Mouse (Mus musculus) forebrain, embryonic 16.5 days (tissue): ENCODE measurements around the gene Sept4. TPM values are rescaled to one million over a fixed set of nuclear protein-coding genes. Genes with fewer than 3 reads are reported as not detected.

Experiments used
- ATAC-seq: fragments of 200-750 bp; cut with Nextera tagmentation; 2 replicates; pipeline ENCODE4 v1.8.0; 2017; ENCODE audit warnings: mild to moderate bottlenecking, moderate library complexity
- H3K27ac ChIP-seq: fragments of 300-500 bp; sonication (generic); 2 replicates; pipeline ENCODE4 v1.5.1; 2014; ENCODE audit warnings: low read length, control low read depth
- H3K27me3 ChIP-seq: fragments of 300-500 bp; sonication (generic); replicated peaks from 2 replicates; pipeline ENCODE4 v1.6.1; 2014; ENCODE audit warnings: low read length; ENCODE audit not compliant: control insufficient read depth, insufficient read depth
- H3K36me3 ChIP-seq: fragments of 300-500 bp; sonication (generic); 2 replicates; pipeline ENCODE4 v1.6.1; 2014; ENCODE audit not compliant: control insufficient read depth, insufficient read depth
- H3K4me1 ChIP-seq: fragments of 300-500 bp; sonication (generic); replicated peaks from 2 replicates; pipeline ENCODE4 v1.6.1; 2014; ENCODE audit warnings: low read length; ENCODE audit not compliant: control insufficient read depth, insufficient read depth
- H3K4me2 ChIP-seq: fragments of 300-500 bp; sonication (generic); 2 replicates; pipeline ENCODE4 v1.6.1; 2014; ENCODE audit warnings: mild to moderate bottlenecking, low read length, control low read depth
- H3K4me3 ChIP-seq: fragments of 300-500 bp; sonication (generic); replicated peaks from 2 replicates; pipeline ENCODE4 v1.5.1; 2014; ENCODE audit warnings: mild to moderate bottlenecking, low read length, control low read depth
- H3K9ac ChIP-seq: fragments of 300-500 bp; sonication (generic); replicated peaks from 2 replicates; pipeline ENCODE4 v1.6.1; 2014; ENCODE audit warnings: low read depth, low read length, control low read depth
- H3K9me3 ChIP-seq: fragments of 300-500 bp; sonication (generic); 2 replicates; pipeline ENCODE4 v1.6.1; 2016; ENCODE audit warnings: low read length; ENCODE audit not compliant: control insufficient read depth
- WGBS: fragments of 180-500 bp; shearing (Covaris S2); extraction: QIAGEN DNeasy Blood & Tissue Kit; methylation state at CpG from one replicate; pipeline ENCODE4 v1.1.7; 2014; 5-methylcytosine and 5-hydroxymethylcytosine counted together
- polyA plus RNA-seq: library from polyadenylated mRNA; unstranded; fragments of >200 nt; fragmentation: Nextera tagmentation; extraction: Ambion mirVana; gene quantifications from 2 replicates; pipeline ENCODE4 v1.2.1, GENCODE M21; 2015

The Sept4 gene
- polyA plus RNA-seq, 1 experiment from 2014 or later = 21.9 TPM

- ATAC-seq = no peak
- Histone ChIP-seq H3K27me3 (no peaks in the 10 kb centered on the region; the same call in 1 of the 2 replicates), H3K4me2 (peak overlapping the region; percentile 97), H3K27ac (no peak overlapping the region), H3K4me1 (peaks cover 17% of the 10 kb centered on the region), H3K4me3 (peak overlapping the region; percentile 63), H3K36me3 (no peaks in the 10 kb centered on the region), H3K9ac (peak overlapping the region; percentile 82), H3K9me3 (no peaks in the 10 kb centered on the region)
- 9% methylated on average over 6 of the region's 6 CpGs for WGBS
Measured at GRCm38 (mm10) chr11:87577601-87578248, 9.0 kb downstream of the Sept4 start.

DNA sequence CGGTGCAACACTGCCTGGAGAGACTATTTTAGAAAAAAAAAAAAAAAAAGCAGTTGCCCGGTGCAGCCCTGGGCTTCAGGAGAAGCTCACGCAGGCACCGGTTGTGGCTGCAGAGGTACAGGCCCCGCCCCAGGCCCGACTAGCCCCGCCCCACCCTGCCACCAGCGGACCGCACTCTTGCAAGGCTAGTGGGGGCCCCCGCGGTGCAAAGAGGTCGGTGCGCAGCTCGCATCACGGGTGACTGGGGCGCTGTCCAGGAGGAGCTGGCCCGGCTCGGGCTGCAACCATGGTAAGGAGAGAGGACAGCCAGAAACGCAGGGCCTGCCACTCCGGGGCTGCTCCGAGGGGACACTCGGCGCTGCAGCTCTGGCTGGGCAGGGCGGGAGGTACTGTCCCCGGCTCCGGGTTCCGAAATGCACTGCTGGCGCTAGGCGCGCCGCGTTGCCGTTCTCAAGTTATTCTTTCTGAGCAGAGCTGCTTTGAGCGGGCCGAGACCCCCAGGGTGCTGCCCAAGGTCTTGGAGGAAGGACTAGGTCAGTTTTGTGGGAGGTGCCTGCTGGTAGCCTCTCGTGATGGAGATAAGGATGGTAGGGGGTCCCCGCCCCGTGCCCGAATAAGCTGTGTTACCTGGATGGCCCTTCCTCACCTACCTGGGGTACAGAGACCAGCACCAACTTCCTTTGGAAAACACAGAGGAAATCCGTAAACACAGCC is 9.7 kb downstream of the Sept4 start:
- peak overlapping the region; percentile 97 for H3K4me2 ChIP-seq
- H3K27ac ChIP-seq = peak overlapping the region; percentile 6
- H3K9ac ChIP-seq = peak overlapping the region; percentile 82
- ATAC-seq = peak; percentile 74
- no peaks in the 10 kb centered on the region for H3K36me3 ChIP-seq
- H3K4me3 ChIP-seq = peak overlapping the region; percentile 63
- no peaks in the 10 kb centered on the region; the same call in 1 of the 2 replicates for H3K27me3 ChIP-seq
- no peaks in the 10 kb centered on the region for H3K9me3 ChIP-seq
- peaks cover 17% of the 10 kb centered on the region for H3K4me1 ChIP-seq
- under 1% methylated on average over 40 of the region's 40 CpGs for WGBS

DNA sequence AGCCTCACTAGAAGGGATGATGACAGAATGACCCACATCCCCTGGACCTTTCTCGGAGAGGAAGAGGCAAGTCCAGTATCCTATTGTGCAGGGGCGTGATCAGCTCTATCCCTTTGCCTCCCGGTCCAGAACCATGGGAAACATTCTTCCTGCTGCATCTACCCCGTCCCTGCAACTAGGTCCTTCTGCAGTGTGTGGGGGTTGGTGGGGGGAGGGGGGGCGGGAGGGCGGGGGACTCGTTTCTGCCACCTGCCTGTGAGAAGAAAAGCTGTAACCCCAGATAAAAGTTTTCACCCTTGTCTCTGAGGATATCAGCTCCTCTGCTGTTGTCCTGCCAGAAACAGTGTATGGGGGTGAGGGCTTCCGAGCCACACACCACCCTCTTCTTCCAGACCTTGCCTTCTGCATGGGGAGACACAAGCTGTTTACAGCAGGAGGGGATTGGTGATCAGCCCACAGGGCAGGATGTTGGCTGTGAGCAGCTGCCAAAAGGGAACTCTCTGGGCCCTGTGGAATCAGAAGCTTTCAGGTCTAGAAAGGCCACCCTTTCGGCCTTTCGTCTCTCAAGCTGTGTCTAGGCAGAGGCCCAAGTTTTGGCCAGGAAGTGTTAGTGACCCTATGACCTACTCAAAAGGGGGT is 10.4 kb downstream of the Sept4 start:
- no peaks in the 10 kb centered on the region for H3K9me3 ChIP-seq
- WGBS = 11% methylated on average over 10 of the region's 10 CpGs

GRCm38 (mm10) chr11:87579713-87580112 is 11.0 kb downstream of the Sept4 start:
- Histone ChIP-seq H3K9ac (no peak overlapping the region), H3K36me3 (no peaks in the 10 kb centered on the region), H3K27me3 (no peaks in the 10 kb centered on the region; the same call in 1 of the 2 replicates), H3K9me3 (no peaks in the 10 kb centered on the region), H3K4me1 (peaks cover 17% of the 10 kb centered on the region), H3K27ac (no peak overlapping the region), H3K4me2 (no peak overlapping the region), H3K4me3 (no peak overlapping the region)
- no peak for ATAC-seq
- WGBS = 37% methylated on average over 1 of the region's 1 CpGs

More for the DNA sequence above, 10.4 kb downstream of the Sept4 start:
- Histone ChIP-seq H3K4me3 (peak overlapping the region; percentile 63), H3K4me1 (peaks cover 17% of the 10 kb centered on the region), H3K4me2 (peak overlapping the region; percentile 97), H3K36me3 (no peaks in the 10 kb centered on the region), H3K27me3 (no peaks in the 10 kb centered on the region; the same call in 1 of the 2 replicates), H3K27ac (peak overlapping the region; percentile 6; the same call in 1 of the 2 replicates), H3K9ac (peak overlapping the region; percentile 82)
- ATAC-seq = peak; percentile 38; the same call in 1 of the 2 replicates

GRCm38 (mm10) chr11:87580543-87581085 is 11.9 kb downstream of the Sept4 start:
- Histone ChIP-seq H3K9me3 (no peaks in the 10 kb centered on the region), H3K36me3 (no peaks in the 10 kb centered on the region), H3K4me1 (peaks cover 17% of the 10 kb centered on the region), H3K4me2 (no peak overlapping the region), H3K4me3 (no peak overlapping the region), H3K27ac (no peak overlapping the region), H3K27me3 (no peaks in the 10 kb centered on the region; the same call in 1 of the 2 replicates), H3K9ac (no peak overlapping the region)
- 45% methylated on average over 10 of the region's 10 CpGs for WGBS
- ATAC-seq = no peak

GRCm38 (mm10) chr11:87581161-87581865 is 12.6 kb downstream of the Sept4 start:
- Histone ChIP-seq H3K9ac (no peak overlapping the region), H3K27ac (no peak overlapping the region), H3K9me3 (no peaks in the 10 kb centered on the region), H3K4me1 (peaks cover 17% of the 10 kb centered on the region), H3K27me3 (no peaks in the 10 kb centered on the region; the same call in 1 of the 2 replicates), H3K36me3 (no peaks in the 10 kb centered on the region), H3K4me3 (no peak overlapping the region), H3K4me2 (no peak overlapping the region)
- no peak for ATAC-seq
- 84% methylated on average over 12 of the region's 12 CpGs for WGBS

DNA sequence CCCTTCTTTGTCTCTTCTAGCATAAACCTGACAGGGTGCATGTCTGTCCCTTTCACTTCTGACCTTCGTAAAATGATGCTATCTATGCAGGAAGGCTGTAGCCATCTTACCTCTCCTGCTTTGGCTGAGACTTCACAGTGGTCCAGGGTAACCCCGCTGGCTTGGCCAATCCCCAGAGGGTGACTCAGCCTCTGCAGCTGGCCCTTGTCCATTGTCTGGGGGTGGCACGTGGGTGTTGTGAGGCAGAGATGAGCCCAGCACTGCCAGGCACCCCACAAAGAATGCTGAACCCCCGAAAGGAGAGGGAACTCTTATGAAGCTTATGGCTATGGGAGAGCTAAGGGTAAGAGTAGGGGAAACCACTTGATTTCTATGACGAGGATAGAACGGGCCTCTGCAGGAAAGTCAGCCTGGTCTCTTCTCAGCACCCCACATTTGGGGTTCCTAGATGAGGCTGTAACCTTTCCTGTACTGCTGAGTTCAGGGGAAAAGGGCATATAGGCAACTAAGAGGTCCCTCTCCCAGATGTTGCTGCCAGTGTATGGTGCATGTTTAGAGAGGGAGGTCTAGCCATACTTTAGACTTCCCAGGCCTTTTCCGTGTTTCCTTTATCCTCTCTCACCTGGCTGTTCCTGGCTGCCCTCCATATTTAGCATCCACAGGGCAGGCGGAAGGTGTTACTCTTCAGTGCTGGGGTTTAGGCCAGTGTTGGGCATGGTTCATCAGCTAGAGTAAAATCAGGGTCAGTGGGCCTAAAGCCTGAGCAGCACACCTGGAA is 13.4 kb downstream of the Sept4 start:
- ATAC-seq = no peak
- WGBS = 82% methylated on average over 8 of the region's 8 CpGs

GRCm38 (mm10) chr11:87583291-87584034 is 14.8 kb downstream of the Sept4 start:
- Histone ChIP-seq H3K9ac (no peak overlapping the region), H3K27ac (no peak overlapping the region), H3K4me2 (no peak overlapping the region), H3K9me3 (no peaks in the 10 kb centered on the region), H3K27me3 (no peaks in the 10 kb centered on the region), H3K4me3 (no peak overlapping the region), H3K36me3 (no peaks in the 10 kb centered on the region), H3K4me1 (peaks cover 8% of the 10 kb centered on the region)
- WGBS = 87% methylated on average over 6 of the region's 6 CpGs
- no peak for ATAC-seq

More for the DNA sequence above, 13.4 kb downstream of the Sept4 start:
- Histone ChIP-seq H3K27ac (no peak overlapping the region), H3K36me3 (no peaks in the 10 kb centered on the region), H3K4me2 (no peak overlapping the region), H3K4me3 (no peak overlapping the region), H3K4me1 (peaks cover 17% of the 10 kb centered on the region), H3K27me3 (no peaks in the 10 kb centered on the region), H3K9ac (no peak overlapping the region), H3K9me3 (no peaks in the 10 kb centered on the region)
